Mouse (Mus musculus): ENCODE measurements around the gene Sdccag8.
A peak's percentile ranks its signal among the peaks of the same experiment; 100 is the strongest.

Sdccag8 gene

GRCm38 (mm10) chr1:176985691-176986090 lies 171.2 kb downstream of the Sdccag8 start:
- no peak for DNase-seq (ENCODE audit: low read depth)

GRCm38 (mm10) chr1:176986275-176986674 lies 171.8 kb downstream of the Sdccag8 start:
- DNase-seq (ENCODE audit: low read depth) = no peak

DNA sequence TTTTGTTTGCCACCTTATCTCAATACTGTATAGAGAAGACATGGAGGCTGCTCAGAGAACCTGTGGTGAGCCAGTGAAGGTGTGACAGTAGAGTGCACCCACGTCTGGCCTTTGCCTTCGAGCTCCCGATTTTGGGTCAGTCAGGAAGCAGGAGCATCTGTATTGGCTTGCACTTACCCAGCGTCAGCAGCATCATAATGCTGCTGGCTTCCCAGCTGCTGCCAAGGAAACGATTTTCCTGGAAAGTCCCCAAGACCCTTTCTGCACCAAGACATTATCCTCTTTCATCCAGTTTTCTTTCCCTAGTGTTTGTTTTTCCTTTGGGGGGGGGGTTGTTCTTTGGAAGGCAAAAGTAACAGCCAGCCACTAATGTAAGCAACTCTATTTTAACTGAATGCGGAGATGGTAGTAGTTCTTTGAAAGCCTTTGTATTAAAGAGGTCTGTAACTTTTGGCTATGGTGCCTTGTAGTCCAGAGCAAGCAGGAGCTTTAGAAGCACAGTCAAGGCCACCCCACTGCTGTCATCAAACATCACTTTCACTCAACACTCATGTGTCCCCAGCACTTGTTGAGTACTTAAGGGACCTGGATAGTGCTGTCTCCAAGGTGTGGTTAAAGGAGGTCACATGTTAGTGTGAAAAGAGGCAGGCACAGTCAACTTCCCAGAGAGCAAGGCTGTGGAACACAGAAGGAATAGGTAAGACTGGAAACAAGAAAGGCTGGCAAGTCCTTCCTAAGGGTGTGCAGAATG lies 172.7 kb downstream of the Sdccag8 start:
- peak; percentile 34 for DNase-seq (ENCODE audit: low read depth)

DNA sequence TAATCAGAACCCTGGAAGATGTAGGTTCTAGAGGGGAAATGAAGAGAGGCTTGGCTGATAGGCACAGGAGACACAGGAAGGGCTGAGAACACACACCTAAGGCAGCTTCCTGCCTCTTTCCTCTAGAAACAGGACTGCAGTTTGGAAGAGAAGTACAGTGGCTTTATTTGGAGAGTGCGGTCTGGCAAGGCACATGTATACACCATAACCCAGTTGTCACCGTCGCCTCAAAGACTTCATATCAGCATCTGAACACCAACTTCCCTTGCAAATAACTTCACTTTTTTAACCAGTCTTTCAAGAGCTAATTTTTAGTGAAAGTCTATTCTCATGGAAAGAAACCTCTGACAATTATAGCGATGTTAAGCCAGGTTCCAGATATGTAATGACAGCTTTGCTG lies 177.0 kb downstream of the Sdccag8 start:
- DNase-seq (ENCODE audit: low read depth) = no peak

GRCm38 (mm10) chr1:176992517-176992916 lies 178.1 kb downstream of the Sdccag8 start:
- DNase-seq (ENCODE audit: low read depth) = no peak

GRCm38 (mm10) chr1:176993141-176994010 lies 178.9 kb downstream of the Sdccag8 start:
- no peak for DNase-seq (ENCODE audit: low read depth)

DNA sequence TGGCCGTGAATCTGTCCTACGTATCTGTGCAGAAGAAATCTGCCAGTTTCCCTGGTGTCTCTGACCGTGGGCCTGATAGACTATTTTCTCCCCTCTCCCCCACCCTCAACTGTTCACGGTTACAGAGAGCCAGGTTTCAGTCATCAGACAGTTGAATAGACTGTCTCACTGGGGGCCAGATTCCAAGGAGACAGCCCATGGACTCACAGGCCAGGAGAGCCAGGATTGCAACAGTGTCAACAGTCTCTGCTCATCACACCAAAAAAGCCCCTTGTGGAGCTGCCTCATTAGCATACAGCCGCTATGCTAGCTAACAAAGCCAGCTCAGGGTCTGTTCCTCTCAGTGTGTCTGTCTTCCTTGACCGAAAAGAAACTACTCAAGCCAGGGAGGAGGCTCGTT lies 179.6 kb downstream of the Sdccag8 start:
- DNase-seq (ENCODE audit: low read depth) = no peak

DNA sequence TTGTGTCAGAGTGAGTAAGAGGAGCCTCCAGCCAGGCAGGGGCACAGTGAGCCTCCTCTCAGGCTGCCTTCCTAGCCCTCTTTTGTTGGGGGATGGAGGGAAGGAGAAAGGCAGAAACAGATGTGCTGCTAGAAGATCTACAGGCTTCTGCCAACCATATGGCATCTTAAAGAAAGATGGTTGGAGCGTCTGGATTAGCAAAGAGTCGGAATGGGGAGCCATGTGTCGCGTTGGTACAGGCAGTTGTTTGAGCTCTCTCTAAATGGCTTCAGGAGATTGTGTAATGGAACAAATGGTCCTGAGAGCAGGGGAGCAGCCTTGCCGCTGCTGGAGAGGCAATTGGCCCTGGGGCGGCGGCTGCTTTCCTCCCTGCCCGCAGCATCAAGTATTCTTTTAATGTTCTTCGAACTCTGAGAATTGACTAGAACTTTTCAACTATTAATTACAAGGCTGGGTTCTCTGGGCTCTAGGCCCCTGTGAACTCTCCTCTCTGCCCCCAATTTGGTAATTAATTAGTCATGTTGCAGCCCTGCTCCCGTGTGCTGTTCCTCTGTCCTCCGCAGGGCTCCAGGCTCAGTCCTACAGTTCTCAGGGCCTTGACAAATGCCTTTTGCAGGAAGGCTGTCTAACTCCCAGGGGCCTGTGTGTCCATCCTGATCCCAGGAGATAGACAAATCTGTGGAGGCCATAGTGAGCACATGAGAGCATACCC lies 180.4 kb downstream of the Sdccag8 start:
- DNase-seq (ENCODE audit: low read depth) = peak; percentile 11

- no peak for DNase-seq (ENCODE audit: low read depth)
Measured at GRCm38 (mm10) chr1:176995419-176995775, 180.9 kb downstream of the Sdccag8 start.

- DNase-seq (ENCODE audit: low read depth) = no peak
Measured at GRCm38 (mm10) chr1:176996166-176996565, 181.7 kb downstream of the Sdccag8 start.

DNA sequence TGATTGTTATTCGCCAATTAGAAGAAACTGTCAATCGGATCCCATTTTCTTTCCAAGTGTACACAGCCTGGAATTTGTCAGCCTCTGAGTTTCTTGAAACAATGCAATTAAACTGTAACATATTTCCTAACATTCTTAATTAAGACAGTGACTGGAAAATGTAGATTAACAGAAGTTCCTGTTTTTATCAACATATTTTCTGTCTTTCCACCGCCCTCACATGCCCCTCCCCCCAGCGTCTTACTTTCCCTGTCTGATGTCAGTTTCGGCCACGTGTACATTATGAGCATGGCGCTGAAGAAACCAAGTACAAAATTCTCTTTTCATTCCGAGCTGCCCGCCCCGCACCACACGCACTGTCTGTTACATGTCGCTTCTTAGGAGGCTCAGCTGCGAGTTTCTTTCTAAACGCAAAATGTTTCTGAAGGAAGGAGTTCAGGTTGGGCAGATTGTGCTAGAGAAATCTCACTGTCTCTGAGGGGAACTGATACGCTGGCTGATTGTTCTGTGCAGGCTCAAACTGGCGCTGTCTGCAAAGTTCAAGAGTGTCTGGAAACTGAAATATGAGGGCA lies 182.3 kb downstream of the Sdccag8 start:
- DNase-seq (ENCODE audit: low read depth) = no peak

DNA sequence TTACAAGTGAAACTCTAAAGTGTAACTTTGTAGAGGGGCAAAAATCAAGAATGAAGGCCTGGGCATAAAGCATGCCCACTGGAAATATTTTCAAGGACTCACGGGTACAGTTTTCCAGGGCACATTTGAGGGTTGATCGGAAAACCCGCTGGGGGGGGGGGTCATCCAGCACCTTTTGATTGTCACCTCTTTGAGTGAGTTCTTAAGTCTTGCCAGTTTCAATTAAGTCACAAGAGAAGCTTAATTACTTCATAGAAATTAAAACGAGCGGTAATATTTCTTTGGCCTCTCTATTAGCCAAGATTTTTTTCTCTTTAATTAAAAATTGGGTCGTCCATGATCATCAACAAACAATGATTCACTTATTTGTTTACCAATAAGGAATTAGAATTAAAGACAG lies 182.8 kb downstream of the Sdccag8 start:
- DNase-seq (ENCODE audit: low read depth) = no peak

DNA sequence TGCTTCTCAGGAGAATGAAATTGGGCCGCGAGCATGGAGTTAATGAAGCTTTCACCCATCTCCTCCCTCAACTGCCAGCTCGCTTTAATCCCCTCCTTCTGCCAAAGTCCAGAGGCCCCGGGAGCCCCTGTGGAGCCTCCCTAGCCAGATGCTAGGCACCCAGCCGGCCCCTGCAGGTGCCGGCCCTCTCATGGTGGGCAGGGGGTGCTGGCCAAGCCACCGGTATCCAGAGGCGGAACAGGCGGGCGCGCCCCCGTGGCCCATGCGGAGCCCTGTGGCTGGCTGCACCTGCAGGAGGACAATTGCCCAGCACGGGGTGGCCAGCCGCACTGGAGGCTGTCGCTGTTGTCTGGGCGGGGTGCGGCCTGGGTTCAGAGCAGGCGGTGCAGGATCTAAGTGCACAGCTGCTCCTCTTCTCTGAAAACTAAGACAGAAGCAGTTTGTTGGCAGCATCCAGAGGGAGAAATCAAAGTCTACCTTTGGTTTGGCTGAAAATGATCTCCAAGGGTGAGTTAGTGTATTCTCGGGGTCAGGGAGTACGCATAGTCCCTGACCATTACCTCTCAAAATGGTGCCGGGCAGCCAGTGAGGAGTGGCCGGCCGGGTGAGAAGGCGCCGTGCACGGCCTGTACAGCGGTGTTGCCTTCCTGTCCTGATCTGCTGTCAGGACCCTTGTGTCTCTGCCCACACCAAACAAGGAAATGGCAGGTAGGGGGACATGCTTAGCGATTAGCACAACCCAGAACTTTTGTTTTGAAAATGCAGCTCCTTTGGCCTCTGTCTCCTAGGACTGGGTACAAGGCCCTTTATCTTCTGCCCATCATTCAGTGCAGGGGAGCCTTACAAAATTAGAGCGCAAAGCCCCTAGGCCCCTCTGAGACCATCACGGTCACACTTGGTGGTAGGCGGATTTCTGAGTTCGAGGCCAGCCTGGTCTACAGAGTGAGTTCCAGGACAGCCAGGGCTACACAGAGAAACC lies 183.5 kb downstream of the Sdccag8 start:
- DNase-seq (ENCODE audit: low read depth) = no peak

DNA sequence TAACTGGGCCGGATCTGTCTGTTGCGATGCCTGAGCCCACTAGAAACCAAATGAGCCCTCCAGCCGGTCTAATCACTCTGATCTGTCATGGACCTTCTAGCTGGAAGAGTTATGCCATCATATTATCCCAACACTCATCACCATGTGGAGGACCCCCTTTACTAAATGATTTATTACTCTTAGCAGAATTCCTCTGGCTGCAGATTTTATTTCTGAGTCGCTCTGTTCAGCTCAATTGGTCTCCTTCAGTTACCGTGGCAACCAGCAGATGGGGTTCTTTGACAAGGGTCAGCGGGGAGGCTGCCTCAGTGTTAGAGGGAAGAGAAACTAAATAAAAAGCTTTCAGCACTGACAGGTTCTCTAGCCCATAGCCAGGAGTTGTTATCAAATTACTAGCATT lies 184.6 kb downstream of the Sdccag8 start:
- DNase-seq (ENCODE audit: low read depth) = peak; percentile 58

DNA sequence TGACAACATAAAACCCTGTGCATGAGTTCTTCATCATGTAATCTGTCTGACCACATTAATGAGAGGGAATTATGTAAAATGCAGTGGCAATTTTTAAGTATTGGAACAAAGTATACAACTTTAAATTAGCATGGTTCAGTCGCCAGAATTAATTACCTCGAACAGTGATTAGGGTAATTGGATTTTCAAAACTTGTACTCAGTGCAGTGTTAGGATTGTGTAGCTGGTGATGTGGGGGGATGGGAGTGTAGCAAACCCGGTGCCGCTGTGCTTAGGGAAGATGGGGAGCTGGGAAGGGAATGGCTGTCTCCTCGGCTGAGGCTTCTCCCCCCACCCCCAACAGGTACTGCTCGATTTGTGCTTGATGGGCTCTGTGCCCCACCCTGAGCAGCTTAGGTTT lies 188.5 kb downstream of the Sdccag8 start:
- DNase-seq (ENCODE audit: low read depth) = no peak

GRCm38 (mm10) chr1:177004041-177004741 lies 189.7 kb downstream of the Sdccag8 start:
- DNase-seq (ENCODE audit: low read depth) = no peak

DNA sequence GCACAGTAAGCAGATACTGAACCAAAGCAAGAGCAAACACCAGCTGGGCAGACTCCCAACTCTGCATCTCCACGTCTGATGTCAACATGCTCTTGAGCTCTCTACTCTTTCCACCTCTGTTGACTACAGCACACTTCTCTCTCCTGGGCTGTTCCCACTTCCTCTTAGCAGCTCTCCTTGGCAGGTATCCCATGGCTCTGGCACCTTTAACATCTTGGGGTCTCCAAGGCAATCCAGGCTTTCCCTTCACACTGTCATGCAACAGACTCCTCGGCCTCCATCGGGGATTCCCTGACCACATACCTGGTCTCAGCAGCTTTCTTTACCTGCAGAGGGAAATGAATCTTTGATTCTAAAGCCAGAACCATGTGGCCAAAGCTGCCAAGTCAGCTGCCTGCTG lies 192.9 kb downstream of the Sdccag8 start:
- DNase-seq (ENCODE audit: low read depth) = no peak

GRCm38 (mm10) chr1:177008777-177009176 lies 194.3 kb downstream of the Sdccag8 start:
- peak; percentile 32 for DNase-seq (ENCODE audit: low read depth)

DNA sequence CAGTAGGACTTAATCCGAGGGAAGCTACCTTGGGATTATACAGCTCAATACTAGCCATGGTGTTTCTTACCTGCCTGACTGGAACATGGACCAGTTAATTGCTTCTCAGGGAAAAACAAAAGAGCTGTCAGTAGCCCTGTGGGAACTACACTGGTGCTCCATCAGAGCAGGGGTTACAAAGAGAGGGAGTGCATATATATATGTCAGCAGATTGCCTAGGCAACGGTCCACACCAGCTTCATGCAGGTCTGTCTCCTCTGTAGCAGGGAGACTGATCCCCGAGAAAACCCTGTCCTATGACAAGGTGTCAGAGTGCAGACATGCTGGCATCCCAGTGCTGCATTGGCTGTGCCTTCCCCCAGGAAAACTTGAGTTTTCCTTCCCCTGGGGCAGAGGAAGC lies 195.6 kb downstream of the Sdccag8 start:
- DNase-seq (ENCODE audit: low read depth) = no peak

GRCm38 (mm10) chr1:177010607-177011302 lies 196.3 kb downstream of the Sdccag8 start:
- no peak for DNase-seq (ENCODE audit: low read depth)
